Mouse (Mus musculus): Measurements from ENCODE around the gene Best3. TPM values are rescaled to one million over a fixed set of nuclear protein-coding genes. Genes with fewer than 3 reads are reported as not detected.
A peak's percentile ranks its signal among the peaks of the same experiment; 100 is the strongest.
"Not testable (repeated sequence)": the region's sequence is repeated elsewhere in the genome, so short reads cannot be mapped to it uniquely, and the experiment has no call there.

Best3 gene
- polyA plus RNA-seq, 1 experiment from 2014 or later: 0.50 TPM

DNA sequence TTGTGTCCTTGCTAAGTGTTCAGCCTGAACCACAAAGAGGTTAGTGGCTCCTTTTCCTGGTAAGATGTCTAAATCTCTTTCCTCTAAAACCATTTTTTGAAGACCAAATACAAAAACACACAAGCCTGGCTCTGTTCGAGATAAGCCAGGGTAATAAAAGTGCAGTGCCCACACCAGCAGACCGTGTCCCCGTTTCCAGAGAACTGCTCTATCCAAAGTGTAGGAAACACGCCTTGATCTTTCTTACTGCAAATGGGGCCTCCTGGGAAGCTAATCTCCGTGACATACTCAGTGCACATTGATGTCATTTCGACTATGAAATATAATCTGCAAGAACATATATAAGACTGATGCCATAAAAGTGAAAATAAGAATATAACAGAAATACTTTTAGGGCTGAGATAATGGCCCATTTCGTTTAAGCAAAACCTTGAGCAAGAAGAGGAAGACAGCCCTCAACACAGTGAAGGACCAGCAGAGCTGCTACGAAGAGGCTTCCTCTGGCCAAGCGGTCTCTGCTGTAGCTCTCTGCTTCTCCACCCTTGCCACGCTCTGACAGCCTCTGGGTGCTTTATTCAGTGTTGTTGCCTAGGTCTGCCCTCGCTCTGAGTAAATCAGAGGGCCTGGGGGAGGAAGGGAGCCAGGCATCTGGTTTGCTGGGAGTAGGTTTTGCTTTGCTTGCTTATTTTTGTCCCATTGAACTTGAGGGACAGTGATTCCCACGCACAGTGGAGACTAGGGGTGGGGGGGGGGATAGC is 19.8 kb downstream of the Best3 start:
- Histone ChIP-seq H3K4me3 (no peak overlapping the region), H3K4me2 (no peak overlapping the region), H3K9me3 (replicated peaks) (no peaks in the 10 kb centered on the region), H3K9ac (no peak overlapping the region), H3K36me3 (no peaks in the 10 kb centered on the region), H3K27ac (ENCODE audit: poor library complexity, severe bottlenecking) (peak overlapping the region; percentile 45; the same call in 1 of the 2 replicates), H3K27me3 (replicated peaks) (no peaks in the 10 kb centered on the region), H3K4me1 (replicated peaks) (peaks cover 28% of the 10 kb centered on the region)
- no peak for ATAC-seq (ENCODE audit: insufficient number of reproducible peaks, low FRiP score)
- 61% methylated on average over 12 of the region's 12 CpGs for WGBS

- no peaks in the 10 kb centered on the region for H3K9me3 ChIP-seq (replicated peaks)
- H3K27ac ChIP-seq (ENCODE audit: poor library complexity, severe bottlenecking): no peak overlapping the region
- H3K36me3 ChIP-seq: no peaks in the 10 kb centered on the region
- H3K4me1 ChIP-seq (replicated peaks): peaks cover 29% of the 10 kb centered on the region
- H3K27me3 ChIP-seq (replicated peaks): no peaks in the 10 kb centered on the region
- H3K4me3 ChIP-seq: no peak overlapping the region
- no peak for ATAC-seq (ENCODE audit: insufficient number of reproducible peaks, low FRiP score)
- no peak overlapping the region for H3K4me2 ChIP-seq
- 85% methylated on average over 6 of the region's 6 CpGs for WGBS
- H3K9ac ChIP-seq: no peak overlapping the region
These were observed 23.6 kb downstream of the Best3 start for GRCm38 (mm10) chr10:117009691-117010090.

- Histone ChIP-seq H3K4me1 (replicated peaks) (peaks cover 26% of the 10 kb centered on the region), H3K36me3 (no peaks in the 10 kb centered on the region), H3K9me3 (replicated peaks) (no peaks in the 10 kb centered on the region), H3K27ac (ENCODE audit: poor library complexity, severe bottlenecking) (no peak overlapping the region), H3K27me3 (replicated peaks) (no peaks in the 10 kb centered on the region), H3K4me3 (no peak overlapping the region), H3K4me2 (no peak overlapping the region), H3K9ac (no peak overlapping the region)
- WGBS: 65% methylated on average over 8 of the region's 8 CpGs
- ATAC-seq (ENCODE audit: insufficient number of reproducible peaks, low FRiP score): no peak
These were observed 24.9 kb downstream of the Best3 start for GRCm38 (mm10) chr10:117011047-117011446.

DNA sequence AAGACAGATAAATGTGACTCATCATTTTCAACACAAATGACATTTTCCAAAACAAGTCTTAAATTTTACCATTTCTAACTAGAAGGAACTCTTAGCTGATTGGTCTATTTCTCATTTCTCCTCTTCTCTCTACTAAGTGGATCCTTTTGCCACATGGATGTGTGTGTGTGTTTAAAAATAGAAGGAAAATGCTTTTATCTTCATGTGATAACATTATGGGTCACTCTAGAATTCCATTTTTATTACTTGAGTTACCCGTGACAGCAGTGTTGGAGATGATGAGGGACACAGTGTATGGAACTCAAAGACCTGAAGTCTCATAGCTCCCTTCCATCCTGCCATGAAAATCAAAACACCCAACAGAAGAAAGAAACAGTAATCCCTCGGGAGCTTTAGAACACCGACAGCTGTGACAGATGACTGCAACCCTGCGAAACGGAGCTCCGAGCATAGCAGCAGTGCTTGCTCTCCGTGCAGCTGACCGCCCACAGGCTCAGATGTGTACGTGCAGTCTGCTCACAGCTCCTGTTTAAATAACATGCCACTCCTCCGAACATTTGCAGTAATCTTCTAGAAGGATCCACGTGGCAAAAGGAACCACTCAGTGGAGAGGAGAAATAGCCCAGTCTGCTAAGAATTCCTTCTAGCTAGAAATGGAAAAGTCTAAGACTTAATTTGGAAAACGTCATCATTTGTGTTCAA is 27.7 kb downstream of the Best3 start:
- peak; percentile 61; the same call in 1 of the 2 replicates for ATAC-seq (ENCODE audit: insufficient number of reproducible peaks, low FRiP score)
- H3K36me3 ChIP-seq: no peaks in the 10 kb centered on the region
- WGBS: 16% methylated on average over 12 of the region's 12 CpGs
- no peak overlapping the region for H3K4me3 ChIP-seq
- H3K27ac ChIP-seq (ENCODE audit: poor library complexity, severe bottlenecking): peak overlapping the region; percentile 75
- H3K4me2 ChIP-seq: peak overlapping the region; percentile 50
- peaks cover 3% of the 10 kb centered on the region; the same call in 1 of the 2 replicates for H3K9me3 ChIP-seq (replicated peaks)
- peaks cover 21% of the 10 kb centered on the region for H3K4me1 ChIP-seq (replicated peaks)
- no peak overlapping the region for H3K9ac ChIP-seq
- H3K27me3 ChIP-seq (replicated peaks): no peaks in the 10 kb centered on the region

DNA sequence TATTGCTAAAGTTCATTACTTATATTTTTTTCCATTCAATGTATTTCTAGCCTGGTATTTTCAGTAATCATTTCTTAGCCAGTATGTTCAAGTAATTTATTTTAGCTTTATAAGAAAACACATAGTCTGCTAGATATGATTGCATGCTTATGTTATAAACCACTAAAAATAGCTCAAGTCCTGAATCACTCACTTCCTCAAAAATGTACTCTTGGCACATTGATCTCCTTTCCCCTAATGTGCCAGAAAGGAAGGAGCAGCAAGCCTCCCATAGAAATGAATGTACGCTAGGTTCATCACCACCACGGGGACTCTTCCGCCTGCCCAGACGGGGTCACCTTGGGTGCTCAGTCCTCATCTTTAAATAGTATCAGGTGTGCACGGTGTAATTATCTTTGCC is 28.5 kb downstream of the Best3 start:
- H3K4me1 ChIP-seq (replicated peaks): peaks cover 21% of the 10 kb centered on the region
- no peaks in the 10 kb centered on the region for H3K36me3 ChIP-seq
- ATAC-seq (ENCODE audit: insufficient number of reproducible peaks, low FRiP score): no peak
- H3K9ac ChIP-seq: no peak overlapping the region
- no peak overlapping the region for H3K4me2 ChIP-seq
- H3K9me3 ChIP-seq (replicated peaks): peaks cover 3% of the 10 kb centered on the region; the same call in 1 of the 2 replicates
- H3K27me3 ChIP-seq (replicated peaks): no peaks in the 10 kb centered on the region
- no peak overlapping the region for H3K4me3 ChIP-seq
- WGBS: 67% methylated on average over 5 of the region's 5 CpGs
- H3K27ac ChIP-seq (ENCODE audit: poor library complexity, severe bottlenecking): peak overlapping the region; percentile 71

GRCm38 (mm10) chr10:117018281-117018840 is 32.2 kb downstream of the Best3 start:
- Histone ChIP-seq H3K27me3 (replicated peaks) (no peaks in the 10 kb centered on the region), H3K9ac (no peak overlapping the region), H3K36me3 (no peaks in the 10 kb centered on the region), H3K4me3 (no peak overlapping the region), H3K4me1 (replicated peaks) (peaks cover 38% of the 10 kb centered on the region), H3K27ac (ENCODE audit: poor library complexity, severe bottlenecking) (0 out of 2 replicates have a peak overlapping the region, but pooled peaks have one; percentile 34), H3K4me2 (no peak overlapping the region), H3K9me3 (replicated peaks) (peaks cover 3% of the 10 kb centered on the region; the same call in 1 of the 2 replicates)
- no peak for ATAC-seq (ENCODE audit: insufficient number of reproducible peaks, low FRiP score)
- 59% methylated on average over 7 of the region's 7 CpGs for WGBS

- H3K4me2 ChIP-seq: peak overlapping the region; percentile 14; the same call in 1 of the 2 replicates
- no peaks in the 10 kb centered on the region for H3K36me3 ChIP-seq
- WGBS: 41% methylated on average over 21 of the region's 21 CpGs
- H3K9ac ChIP-seq: no peak overlapping the region
- H3K4me1 ChIP-seq (replicated peaks): peaks cover 44% of the 10 kb centered on the region
- peaks cover 3% of the 10 kb centered on the region; the same call in 1 of the 2 replicates for H3K9me3 ChIP-seq (replicated peaks)
- H3K4me3 ChIP-seq: no peak overlapping the region
- H3K27me3 ChIP-seq (replicated peaks): no peaks in the 10 kb centered on the region
- no peak for ATAC-seq (ENCODE audit: insufficient number of reproducible peaks, low FRiP score)
- no peak overlapping the region for H3K27ac ChIP-seq (ENCODE audit: poor library complexity, severe bottlenecking)
These were observed 35.1 kb downstream of the Best3 start for GRCm38 (mm10) chr10:117021020-117021754.

- Histone ChIP-seq H3K27ac (ENCODE audit: poor library complexity, severe bottlenecking) (peak overlapping the region; percentile 74), H3K9ac (peak overlapping the region; percentile 58), H3K36me3 (no peaks in the 10 kb centered on the region), H3K4me3 (peak overlapping the region; percentile 36), H3K27me3 (replicated peaks) (no peaks in the 10 kb centered on the region), H3K4me2 (peak overlapping the region; percentile 71), H3K4me1 (replicated peaks) (peaks cover 34% of the 10 kb centered on the region), H3K9me3 (replicated peaks) (no peaks in the 10 kb centered on the region)
- 6% methylated on average over 16 of the region's 16 CpGs for WGBS
- peak; percentile 49 for ATAC-seq (ENCODE audit: insufficient number of reproducible peaks, low FRiP score)
These were observed 37.6 kb downstream of the Best3 start for GRCm38 (mm10) chr10:117023693-117024092.

DNA sequence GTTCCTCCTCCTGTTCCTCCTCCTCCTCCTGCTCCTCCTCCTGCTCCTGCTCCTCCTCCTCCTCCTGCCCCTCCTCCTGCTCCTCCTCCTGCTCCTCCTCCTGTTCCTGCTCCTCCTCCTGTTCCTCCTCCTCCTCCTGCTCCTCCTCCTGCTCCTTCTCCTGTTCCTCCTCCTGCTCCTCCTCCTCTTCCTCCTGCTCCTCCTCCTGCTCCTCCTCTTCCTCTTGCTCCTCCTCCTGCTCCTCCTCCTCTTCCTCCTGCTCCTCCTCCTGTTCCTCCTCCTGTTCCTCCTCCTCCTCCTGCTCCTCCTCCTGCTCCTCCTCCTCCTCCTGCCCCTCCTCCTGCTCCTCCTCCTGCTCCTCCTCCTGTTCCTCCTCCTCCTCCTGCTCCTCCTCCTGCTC is 39.7 kb downstream of the Best3 start:
- not testable (repeated sequence) for H3K9ac ChIP-seq; ATAC-seq (ENCODE audit: insufficient number of reproducible peaks, low FRiP score); H3K27ac ChIP-seq (ENCODE audit: poor library complexity, severe bottlenecking); H3K9me3 ChIP-seq (replicated peaks); H3K27me3 ChIP-seq (replicated peaks); H3K4me2 ChIP-seq; H3K4me3 ChIP-seq; H3K36me3 ChIP-seq
- peaks cover 33% of the 10 kb centered on the region for H3K4me1 ChIP-seq (replicated peaks)

DNA sequence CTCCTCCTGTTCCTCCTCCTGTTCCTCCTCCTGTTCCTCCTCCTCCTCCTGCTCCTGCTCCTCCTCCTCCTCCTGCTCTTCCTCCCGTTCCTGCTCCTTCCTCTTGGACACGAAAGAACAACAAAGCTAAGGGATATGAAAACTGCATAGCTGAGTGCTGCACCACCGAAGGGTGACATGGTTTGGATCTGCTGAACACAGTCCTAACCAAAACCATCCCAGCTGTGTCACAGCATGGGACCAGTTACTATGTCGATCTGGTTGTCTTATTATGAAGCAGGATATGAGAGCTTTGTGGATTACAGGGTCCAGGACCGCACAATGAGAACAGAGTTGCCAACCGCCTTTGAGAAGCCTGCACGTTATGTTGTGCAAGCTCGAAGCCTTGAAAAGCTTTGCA is 40.1 kb downstream of the Best3 start:
- Histone ChIP-seq H3K9me3 (replicated peaks) (no peaks in the 10 kb centered on the region), H3K4me2 (no peak overlapping the region), H3K27ac (ENCODE audit: poor library complexity, severe bottlenecking) (no peak overlapping the region), H3K4me1 (replicated peaks) (peaks cover 29% of the 10 kb centered on the region), H3K4me3 (no peak overlapping the region), H3K36me3 (no peaks in the 10 kb centered on the region), H3K27me3 (replicated peaks) (no peaks in the 10 kb centered on the region), H3K9ac (no peak overlapping the region)
- WGBS: 84% methylated on average over 8 of the region's 8 CpGs
- no peak for ATAC-seq (ENCODE audit: insufficient number of reproducible peaks, low FRiP score)

- Histone ChIP-seq H3K9me3 (replicated peaks) (no peaks in the 10 kb centered on the region), H3K27ac (ENCODE audit: poor library complexity, severe bottlenecking) (no peak overlapping the region), H3K4me3 (no peak overlapping the region), H3K36me3 (no peaks in the 10 kb centered on the region), H3K27me3 (replicated peaks) (no peaks in the 10 kb centered on the region), H3K4me1 (replicated peaks) (no peaks in the 10 kb centered on the region), H3K4me2 (no peak overlapping the region), H3K9ac (no peak overlapping the region)
- 86% methylated on average over 3 of the region's 3 CpGs for WGBS
- ATAC-seq (ENCODE audit: insufficient number of reproducible peaks, low FRiP score): no peak
These were observed 45.0 kb downstream of the Best3 start for GRCm38 (mm10) chr10:117031160-117031559.

Measured in heart, embryonic 12.5 days (tissue).